Mouse (Mus musculus) ES-Bruce4 (cell line): ENCODE measurements around the gene Gcg. TPM values are rescaled to one million over a fixed set of nuclear protein-coding genes. Genes with fewer than 3 reads are reported as not detected.

Source experiments
- H3K27ac ChIP-seq: 2 replicates; pipeline ENCODE4 v1.5.1; 2012; ENCODE audit warnings: low read length, inconsistent platforms; ENCODE audit not compliant: insufficient read depth
- H3K27me3 ChIP-seq: 2 replicates; pipeline ENCODE4 v1.6.1; 2012; ENCODE audit warnings: mild to moderate bottlenecking, low read length, inconsistent platforms; ENCODE audit not compliant: control insufficient read depth, poor library complexity, insufficient read depth, severe bottlenecking
- H3K36me3 ChIP-seq: 2 replicates; pipeline ENCODE4 v1.6.1; 2012; ENCODE audit warnings: inconsistent platforms, mild to moderate bottlenecking, low read length, moderate library complexity; ENCODE audit not compliant: control insufficient read depth, poor library complexity, insufficient read depth, severe bottlenecking
- H3K4me1 ChIP-seq: one replicate; pipeline ENCODE4 v1.8.1; 2011; ENCODE audit warnings: low read length; ENCODE audit not compliant: control insufficient read depth, insufficient read depth
- H3K4me3 ChIP-seq: 2 replicates; pipeline ENCODE4 v1.5.1; 2011; ENCODE audit warnings: low read depth, mild to moderate bottlenecking, low read length
- H3K9ac ChIP-seq: 2 replicates; pipeline ENCODE4 v1.6.1; 2012; ENCODE audit warnings: low read depth, mild to moderate bottlenecking, inconsistent platforms; ENCODE audit not compliant: poor library complexity, severe bottlenecking
- H3K9me3 ChIP-seq: replicated peaks from 2 replicates; pipeline ENCODE4 v1.6.1; 2012; ENCODE audit warnings: mild to moderate bottlenecking, low read length, inconsistent platforms; ENCODE audit not compliant: control insufficient read depth, poor library complexity, insufficient read depth, severe bottlenecking
- CTCF ChIP-seq: IDR thresholded peaks from one replicate; pipeline ENCODE4 v1.8.1; 2011; ENCODE audit warnings: low read depth, low read length
- EP300 ChIP-seq: IDR thresholded peaks from 2 replicates; pipeline ENCODE4 v1.6.1; 2011; ENCODE audit warnings: low read depth, low read length; ENCODE audit not compliant: insufficient read depth
- POLR2A ChIP-seq: IDR thresholded peaks from one replicate; pipeline ENCODE4 v1.8.1; 2011; ENCODE audit warnings: low read length; ENCODE audit not compliant: insufficient read depth
- polyA plus RNA-seq: library from polyadenylated mRNA; stranded (reverse); fragments of >200 nt; gene quantifications from 2 replicates; pipeline ENCODE4 v1.2.4, GENCODE M21; 2011; ENCODE audit warnings: low read depth; ENCODE audit not compliant: missing spikeins, insufficient read depth, insufficient read length

Gcg gene
- polyA plus RNA-seq: not detected in 2 replicates

GRCm38 (mm10) chr2:62483550-62483949, at the start of gene Gcg:
Gcg (minus strand) TSS chr2:62483650.
- H3K27ac ChIP-seq: no peak within 1 kb of the TSS
- H3K4me1 ChIP-seq: no peaks in the 10 kb centered on the region
- no peak for TF ChIP-seq CTCF
- no peak for TF ChIP-seq POLR2A
- TF ChIP-seq EP300: no peak
- no peaks in the 10 kb centered on the region for H3K9me3 ChIP-seq
- H3K9ac ChIP-seq: no peak within 1 kb of the TSS
- H3K36me3 ChIP-seq: no peaks in the 10 kb centered on the region
- no peaks in the 10 kb centered on the region for H3K27me3 ChIP-seq
- H3K4me3 ChIP-seq: no peak within 1 kb of the TSS

- Histone ChIP-seq H3K9ac (no peak overlapping the region), H3K36me3 (no peaks in the 10 kb centered on the region), H3K4me3 (no peak overlapping the region), H3K9me3 (no peaks in the 10 kb centered on the region), H3K27me3 (no peaks in the 10 kb centered on the region), H3K27ac (no peak overlapping the region), H3K4me1 (no peaks in the 10 kb centered on the region)
- no peak for TF ChIP-seq CTCF
- no peak for TF ChIP-seq EP300
- no peak for TF ChIP-seq POLR2A
These were observed 47.6 kb upstream of the Gcg start for GRCm38 (mm10) chr2:62531065-62531464.

- H3K4me1 ChIP-seq: no peaks in the 10 kb centered on the region
- no peak overlapping the region for H3K9ac ChIP-seq
- TF ChIP-seq CTCF (no peak), EP300 (no peak), POLR2A (no peak)
- H3K27ac ChIP-seq: no peak overlapping the region
- no peaks in the 10 kb centered on the region for H3K27me3 ChIP-seq
- no peaks in the 10 kb centered on the region for H3K36me3 ChIP-seq
- H3K4me3 ChIP-seq: no peak overlapping the region
- no peaks in the 10 kb centered on the region for H3K9me3 ChIP-seq
These were observed 42.9 kb upstream of the Gcg start for GRCm38 (mm10) chr2:62526399-62526798.

- Histone ChIP-seq H3K27me3 (no peaks in the 10 kb centered on the region), H3K4me1 (no peaks in the 10 kb centered on the region), H3K9me3 (no peaks in the 10 kb centered on the region), H3K9ac (no peak overlapping the region), H3K27ac (no peak overlapping the region), H3K4me3 (no peak overlapping the region), H3K36me3 (no peaks in the 10 kb centered on the region)
- no peak for TF ChIP-seq CTCF
- no peak for TF ChIP-seq EP300
- TF ChIP-seq POLR2A: no peak
These were observed 34.3 kb upstream of the Gcg start for GRCm38 (mm10) chr2:62517790-62518189.

- no peaks in the 10 kb centered on the region for H3K27me3 ChIP-seq
- TF ChIP-seq EP300: no peak
- TF ChIP-seq POLR2A: no peak
- TF ChIP-seq CTCF: no peak
- no peaks in the 10 kb centered on the region for H3K36me3 ChIP-seq
- no peak overlapping the region for H3K9ac ChIP-seq
- no peaks in the 10 kb centered on the region for H3K4me1 ChIP-seq
- H3K9me3 ChIP-seq: no peaks in the 10 kb centered on the region
- H3K4me3 ChIP-seq: no peak overlapping the region
- no peak overlapping the region for H3K27ac ChIP-seq
These were observed 31.0 kb upstream of the Gcg start for GRCm38 (mm10) chr2:62514477-62514876.

GRCm38 (mm10) chr2:62513477-62513876, 30.0 kb upstream of the Gcg start:
- Histone ChIP-seq H3K4me3 (no peak overlapping the region), H3K9me3 (no peaks in the 10 kb centered on the region), H3K27me3 (no peaks in the 10 kb centered on the region), H3K4me1 (no peaks in the 10 kb centered on the region), H3K9ac (no peak overlapping the region), H3K27ac (no peak overlapping the region), H3K36me3 (no peaks in the 10 kb centered on the region)
- TF ChIP-seq CTCF (no peak), EP300 (no peak), POLR2A (no peak)
